Mouse (Mus musculus) v-Abl transformed pro-B cells (cell line): Measurements from ENCODE around the gene Gpr33.

Source experiments
- in situ Hi-C, 2 experiments: fragments of 400-800 bp; cut with MboI; formaldehyde crosslinking; loops; one replicate each; pipeline ENCODE4 v1.15.1; 2025; ENCODE audit not compliant: unreplicated experiment in 2 of 2

Gene Gpr33

GRCm38 (mm10) chr12:52027963-52028362 is at the start of gene Gpr33:
Gpr33 (minus strand) TSS chr12:52028063.
- in situ Hi-C loops = no loop called here

- in situ Hi-C loops = no loop called here
These were observed 21.5 kb upstream of the Gpr33 start for GRCm38 (mm10) chr12:52049324-52049723.

DNA sequence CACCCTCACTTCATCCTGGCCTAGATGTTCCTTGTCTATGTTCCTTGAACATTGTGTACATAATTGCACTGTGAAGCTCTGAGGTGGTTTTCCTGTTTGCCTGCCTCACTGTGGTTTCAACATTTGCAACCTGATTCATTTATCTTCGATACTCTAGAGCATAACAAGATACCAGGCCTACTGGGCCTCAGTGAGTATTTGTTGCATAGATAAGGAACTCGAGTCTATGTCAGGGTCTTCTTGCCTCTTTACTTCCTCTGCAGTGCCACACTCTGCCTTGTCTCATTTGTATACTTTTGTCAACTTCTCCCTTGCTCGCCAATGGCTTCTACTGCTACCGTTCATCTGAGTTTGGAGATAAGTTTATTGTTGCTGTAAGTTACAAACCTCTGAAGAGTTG is 18.5 kb upstream of the Gpr33 start:
- in situ Hi-C loops = no loop called here

- in situ Hi-C loops = no loop called here
These were observed 15.0 kb upstream of the Gpr33 start for GRCm38 (mm10) chr12:52042818-52043336.

DNA sequence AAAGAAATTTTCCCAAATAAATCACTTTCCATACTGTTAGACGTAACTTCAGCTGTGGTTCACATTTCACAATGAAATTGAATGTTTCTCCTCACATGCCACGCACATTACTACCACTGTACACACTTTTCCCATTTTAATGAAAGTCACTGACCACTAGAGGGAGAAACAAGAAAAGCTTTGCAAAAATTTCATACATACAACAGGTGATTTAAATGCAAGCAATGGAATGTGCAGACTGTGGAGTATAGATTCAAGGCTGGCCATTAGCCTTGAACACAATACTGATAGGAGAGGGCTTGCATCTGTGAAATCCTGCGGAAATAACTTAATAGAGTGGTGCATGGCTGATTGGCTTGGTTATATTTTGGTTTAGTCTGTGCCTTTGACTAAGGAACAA is 10.5 kb upstream of the Gpr33 start:
- in situ Hi-C loops = no loop called here

- in situ Hi-C loops = no loop called here
These were observed 7.1 kb upstream of the Gpr33 start for GRCm38 (mm10) chr12:52034956-52035355.

DNA sequence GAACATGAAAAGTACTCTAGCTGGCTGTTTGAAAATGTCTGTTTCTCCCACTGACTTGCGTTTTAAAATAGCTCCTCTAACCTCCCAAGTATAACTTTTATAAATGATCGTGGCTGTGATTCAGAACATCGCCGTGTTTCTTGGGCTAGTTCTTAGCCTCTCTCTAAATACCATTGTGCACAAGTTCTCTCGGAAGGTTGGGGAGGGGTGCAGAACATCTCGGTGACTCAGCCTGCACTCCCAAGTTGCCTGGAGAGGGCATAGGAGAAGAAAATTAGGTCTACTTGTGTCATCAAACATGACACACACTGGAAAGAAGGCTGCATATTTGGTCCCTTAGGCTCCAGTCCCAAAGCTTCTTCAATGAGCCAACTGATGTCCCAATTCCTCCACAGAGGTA is 4.4 kb upstream of the Gpr33 start:
- in situ Hi-C loops = no loop called here

DNA sequence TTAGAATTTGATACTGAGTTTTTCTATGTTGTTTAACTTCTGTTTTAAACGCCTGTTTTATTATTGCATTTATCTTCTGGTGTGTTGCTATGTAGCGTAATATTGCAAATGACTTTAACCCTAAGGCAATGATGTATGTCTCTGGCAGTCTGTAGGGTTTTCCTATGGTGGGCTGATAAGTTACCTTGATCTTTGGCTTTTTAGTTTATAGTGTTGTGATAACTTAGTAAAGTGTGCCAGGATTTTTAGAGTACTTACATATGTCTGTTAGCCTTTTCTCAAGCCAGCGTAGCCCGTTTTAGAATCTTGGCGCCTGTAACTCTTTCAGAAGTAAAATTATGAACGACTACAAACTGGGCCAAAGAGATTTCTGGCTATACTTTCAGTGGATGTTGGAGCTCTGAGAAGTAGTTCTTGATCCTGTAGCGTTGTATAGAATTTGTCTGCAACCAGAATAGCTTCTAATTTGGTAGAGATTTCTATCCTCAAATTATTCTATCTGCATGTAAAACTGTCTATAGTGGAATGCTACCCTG is 13.3 kb downstream of the Gpr33 start:
- in situ Hi-C loops = loop anchor here (5.0 to 25.0 kb wide), 2 partner anchors 598 to 818 kb away; no protein-coding TSS in a partner anchor

- in situ Hi-C loops = loop anchor here (5.0 to 25.0 kb wide), 2 partner anchors 598 to 818 kb away; no protein-coding TSS in a partner anchor
These were observed 13.8 kb downstream of the Gpr33 start for GRCm38 (mm10) chr12:52014044-52014443.

- in situ Hi-C loops = loop anchor here (5.0 to 25.0 kb wide), 2 partner anchors 599 to 819 kb away; no protein-coding TSS in a partner anchor
These were observed 14.6 kb downstream of the Gpr33 start for GRCm38 (mm10) chr12:52013274-52013673.

- in situ Hi-C loops = loop anchor here (5.0 to 25.0 kb wide), 2 partner anchors 600 to 820 kb away; no protein-coding TSS in a partner anchor
These were observed 15.7 kb downstream of the Gpr33 start for GRCm38 (mm10) chr12:52012159-52012558.

DNA sequence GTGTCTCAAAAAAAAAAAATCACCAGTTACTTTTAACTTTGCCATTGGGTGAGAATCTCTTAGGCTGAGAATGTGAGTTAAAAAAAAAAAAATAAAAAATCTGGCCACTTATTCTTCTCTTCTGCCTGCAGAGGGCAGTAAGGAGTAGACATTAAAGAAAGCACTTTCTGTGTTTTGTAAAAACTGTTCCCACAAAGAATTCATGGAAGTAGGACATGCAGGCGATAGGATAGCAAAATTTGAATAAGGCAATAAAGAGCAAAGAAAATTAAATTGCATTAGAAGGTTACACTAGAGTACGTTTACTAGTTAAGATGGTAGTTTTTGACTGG is 17.3 kb downstream of the Gpr33 start:
- in situ Hi-C loops = loop anchor here (5.0 to 25.0 kb wide), 2 partner anchors 602 to 822 kb away; no protein-coding TSS in a partner anchor

GRCm38 (mm10) chr12:52009928-52010629 is 17.8 kb downstream of the Gpr33 start:
- in situ Hi-C loops = loop anchor here (5.0 to 25.0 kb wide), 3 partner anchors 597 to 822 kb away; no protein-coding TSS in a partner anchor

DNA sequence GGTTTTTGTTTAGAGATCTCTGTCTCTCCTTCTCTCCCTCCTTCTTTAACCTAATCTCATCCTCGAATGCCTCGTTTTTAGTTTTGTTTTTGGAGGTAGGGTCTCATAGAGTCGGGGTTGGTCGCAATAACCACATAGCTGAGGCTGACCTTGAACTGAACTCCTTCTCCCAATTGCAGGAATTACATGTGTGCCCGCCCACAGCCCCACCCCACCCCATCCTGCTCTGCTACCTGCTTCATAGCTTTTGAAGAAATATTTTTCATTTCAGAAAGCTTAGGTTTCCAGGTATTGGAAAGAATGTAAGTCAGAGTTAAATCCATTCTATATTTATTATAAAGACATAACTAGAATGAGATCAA is 21.2 kb downstream of the Gpr33 start:
- in situ Hi-C loops = loop anchor here (5.0 to 25.0 kb wide), 3 partner anchors 601 to 826 kb away; no protein-coding TSS in a partner anchor

- in situ Hi-C loops = loop anchor here (5.0 to 25.0 kb wide), 3 partner anchors 601 to 826 kb away; no protein-coding TSS in a partner anchor
These were observed 21.8 kb downstream of the Gpr33 start, which contains the start of gene Dtd2 for GRCm38 (mm10) chr12:52005877-52006632. Dtd2 (minus strand) TSS chr12:52006501.

DNA sequence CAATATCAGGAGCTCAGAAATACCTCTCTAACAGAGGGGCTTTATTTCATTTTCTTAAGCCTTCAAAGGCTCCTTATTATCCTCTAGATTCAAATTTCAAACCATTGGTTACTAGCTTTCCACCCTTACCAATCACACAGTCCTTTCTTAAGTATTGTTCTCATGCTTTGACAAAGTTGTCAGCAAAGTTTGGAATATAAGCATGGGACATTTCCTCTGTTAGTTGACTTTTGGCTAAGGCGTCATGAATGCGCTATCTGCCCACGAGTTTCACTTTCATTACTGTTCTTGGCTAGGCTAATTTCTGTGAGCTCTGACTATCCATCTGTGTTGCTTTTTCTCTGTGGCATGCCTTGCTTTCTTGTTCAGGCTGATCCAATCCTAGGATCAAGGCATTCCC is 25.1 kb downstream of the Gpr33 start:
- in situ Hi-C loops = loop anchor here in 1 of 2 experiments (5.0 to 25.0 kb wide), 2 partner anchors 175 to 610 kb away; partner anchors contain the start of gene Hectd1

GRCm38 (mm10) chr12:52001544-52001943 is 26.3 kb downstream of the Gpr33 start:
- in situ Hi-C loops = loop anchor here in 1 of 2 experiments (5.0 to 25.0 kb wide), 2 partner anchors 174 to 611 kb away; partner anchors contain the start of gene Hectd1

- in situ Hi-C loops = loop anchor here (10.0 to 25.0 kb wide), 2 partner anchors 194 to 611 kb away; partner anchors contain the start of gene Scfd1 (in 2 of the 2)
These were observed 29.4 kb downstream of the Gpr33 start for GRCm38 (mm10) chr12:51998366-51998932.

GRCm38 (mm10) chr12:51995738-51996536 is 31.9 kb downstream of the Gpr33 start:
- in situ Hi-C loops = loop anchor here (10.0 to 25.0 kb wide), 2 partner anchors 191 to 609 kb away; partner anchors contain the start of gene Scfd1 (in 2 of the 2)
